Mouse (Mus musculus) heart, postnatal 0 days (tissue): Measurements from ENCODE around the gene Smim13. TPM values are rescaled to one million over a fixed set of nuclear protein-coding genes. Genes with fewer than 3 reads are reported as not detected.

Experiments
- ATAC-seq: fragments of 200-750 bp; cut with Nextera tagmentation; 2 replicates; pipeline ENCODE4 v1.8.0; 2017; ENCODE audit warnings: low read depth, moderate number of reproducible peaks, moderate library complexity; ENCODE audit not compliant: insufficient read depth
- DNase-seq: peaks from one replicate; pipeline ENCODE4 v3.0.0-alpha.2; 2016; ENCODE audit warnings: low spot score
- H3K27ac ChIP-seq: fragments of 300-500 bp; sonication (generic); 2 replicates; pipeline ENCODE4 v1.5.1; 2014; ENCODE audit warnings: low read depth, mild to moderate bottlenecking
- H3K27me3 ChIP-seq: fragments of 300-500 bp; sonication (generic); 2 replicates; pipeline ENCODE4 v1.6.1; 2014; ENCODE audit warnings: low read length, mixed read lengths; ENCODE audit not compliant: control insufficient read depth, insufficient read depth
- H3K36me3 ChIP-seq: fragments of 300-500 bp; sonication (generic); replicated peaks from 2 replicates; pipeline ENCODE4 v1.6.1; 2014; ENCODE audit warnings: low read length, mixed read lengths; ENCODE audit not compliant: control insufficient read depth, insufficient read depth
- H3K4me1 ChIP-seq: fragments of 300-500 bp; sonication (generic); 2 replicates; pipeline ENCODE4 v1.6.1; 2014; ENCODE audit warnings: antibody characterized with exemption; ENCODE audit not compliant: control insufficient read depth, insufficient read depth
- H3K4me2 ChIP-seq: fragments of 300-500 bp; sonication (generic); 2 replicates; pipeline ENCODE4 v1.6.1; 2014; ENCODE audit warnings: low read depth, mild to moderate bottlenecking, low read length, moderate library complexity
- H3K4me3 ChIP-seq: fragments of 300-500 bp; sonication (generic); 2 replicates; pipeline ENCODE4 v1.5.1; 2014; ENCODE audit warnings: low read depth, low read length
- H3K9ac ChIP-seq: fragments of 300-500 bp; sonication (generic); replicated peaks from 2 replicates; pipeline ENCODE4 v1.6.1; 2014; ENCODE audit warnings: low read depth, low read length, mixed read lengths
- H3K9me3 ChIP-seq: fragments of 300-500 bp; sonication (generic); replicated peaks from 2 replicates; pipeline ENCODE4 v1.6.1; 2016; ENCODE audit warnings: low read length; ENCODE audit not compliant: control insufficient read depth
- CTCF ChIP-seq: IDR thresholded peaks from 2 replicates; pipeline ENCODE4 v1.5.1; 2016; ENCODE audit warnings: antibody characterized with exemption, control low read depth, low read depth
- EP300 ChIP-seq: IDR thresholded peaks from 2 replicates; pipeline ENCODE4 v1.6.1; 2016; ENCODE audit warnings: antibody characterized with exemption, low read depth
- WGBS: fragments of 180-500 bp; shearing (Covaris S2); extraction: QIAGEN DNeasy Blood & Tissue Kit; methylation state at CpG from one replicate; pipeline ENCODE4 v1.1.7; 2014; 5-methylcytosine and 5-hydroxymethylcytosine counted together
- polyA plus RNA-seq: library from polyadenylated mRNA; unstranded; fragments of >200 nt; fragmentation: Nextera tagmentation; extraction: Ambion mirVana; gene quantifications from 2 replicates; pipeline ENCODE4 v1.2.1, GENCODE M21; 2015
- total RNA-seq: library from RNA; depleted of rRNA; stranded (reverse); fragments of >200 nt; gene quantifications from 2 replicates; pipeline ENCODE4 v1.2.3, GENCODE M21; 2014; ENCODE audit warnings: low replicate concordance

The Smim13 gene
- total and polyA plus RNA-seq, 2 experiments from 2014 or later: 7.9 to 15.5 TPM

DNA sequence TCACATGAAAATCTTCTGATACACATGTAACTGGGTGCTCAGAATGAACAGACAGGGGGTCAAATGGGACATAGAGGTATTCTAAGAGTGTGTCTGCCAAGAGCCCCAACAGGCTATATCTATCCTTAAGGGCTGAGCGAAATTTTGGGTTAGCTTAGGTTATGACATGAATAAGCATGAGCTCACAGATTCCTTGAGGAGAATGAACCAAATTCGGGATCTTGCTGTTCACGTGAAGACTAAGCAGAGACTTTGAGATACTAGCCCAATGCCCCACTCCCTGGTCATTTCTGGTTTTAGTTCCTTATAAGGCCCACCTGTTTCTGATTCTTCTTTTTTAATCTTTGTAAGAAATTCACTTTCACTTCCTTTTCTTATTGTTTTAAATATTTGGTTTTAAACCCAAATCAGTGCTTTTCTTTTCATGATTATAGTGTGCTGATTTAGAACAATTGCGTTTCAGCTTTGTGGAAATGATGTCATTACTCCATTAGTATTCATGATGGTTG, 41.9 kb downstream of the Smim13 start:
- 77% methylated on average over 4 of the region's 4 CpGs for WGBS
- ATAC-seq: no peak
- Histone ChIP-seq H3K4me2 (no peak overlapping the region), H3K27ac (no peak overlapping the region), H3K4me1 (no peaks in the 10 kb centered on the region), H3K9me3 (0 out of 2 replicates have a peak, but pooled peaks cover 4% of the 10 kb centered on the region), H3K36me3 (no peaks in the 10 kb centered on the region), H3K9ac (no peak overlapping the region), H3K27me3 (no peaks in the 10 kb centered on the region), H3K4me3 (no peak overlapping the region)
- no peak for TF ChIP-seq CTCF
- no peak for TF ChIP-seq EP300
- DNase-seq: no peak

GRCm38 (mm10) chr13:41293595-41293994, 44.0 kb downstream of the Smim13 start:
- no peak overlapping the region for H3K4me3 ChIP-seq
- 69% methylated on average over 5 of the region's 5 CpGs for WGBS
- DNase-seq (no peak), ATAC-seq (no peak)
- no peak overlapping the region for H3K27ac ChIP-seq
- no peaks in the 10 kb centered on the region for H3K36me3 ChIP-seq
- no peak overlapping the region for H3K4me2 ChIP-seq
- no peaks in the 10 kb centered on the region for H3K4me1 ChIP-seq
- no peaks in the 10 kb centered on the region for H3K27me3 ChIP-seq
- no peak for TF ChIP-seq EP300
- TF ChIP-seq CTCF: no peak
- no peak overlapping the region for H3K9ac ChIP-seq
- H3K9me3 ChIP-seq: 0 out of 2 replicates have a peak, but pooled peaks cover 4% of the 10 kb centered on the region

DNA sequence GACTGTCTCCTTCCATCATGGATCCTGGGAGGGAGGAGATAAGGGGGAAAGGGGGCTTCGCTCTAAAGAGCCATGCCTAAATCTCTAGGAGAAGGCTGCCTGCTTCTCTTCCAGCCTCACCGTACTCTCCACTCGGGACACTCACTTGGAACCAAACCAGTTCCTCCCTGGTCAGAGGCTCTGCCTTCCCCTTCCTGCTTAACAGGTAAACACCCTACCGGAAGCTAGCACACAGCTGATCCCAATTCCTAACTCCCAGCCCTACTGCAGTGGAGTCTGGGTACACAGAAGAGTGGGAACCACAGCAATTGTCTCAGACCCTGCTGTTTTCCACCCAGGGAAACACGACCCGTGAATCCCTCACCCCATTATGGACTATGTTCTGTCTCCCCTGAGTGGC, 46.2 kb downstream of the Smim13 start:
- no peak for ATAC-seq
- Histone ChIP-seq H3K4me3 (no peak overlapping the region), H3K4me1 (0 out of 2 replicates have a peak, but pooled peaks cover 2% of the 10 kb centered on the region), H3K36me3 (no peaks in the 10 kb centered on the region), H3K9ac (no peak overlapping the region), H3K27ac (no peak overlapping the region), H3K9me3 (0 out of 2 replicates have a peak, but pooled peaks cover 4% of the 10 kb centered on the region), H3K4me2 (no peak overlapping the region), H3K27me3 (no peaks in the 10 kb centered on the region)
- DNase-seq: no peak
- no peak for TF ChIP-seq EP300
- TF ChIP-seq CTCF: no peak
- 53% methylated on average over 6 of the region's 6 CpGs for WGBS

- WGBS: 73% methylated on average over 10 of the region's 10 CpGs
- ATAC-seq (no peak), DNase-seq (peak; percentile 8)
- H3K36me3 ChIP-seq: no peaks in the 10 kb centered on the region
- H3K4me1 ChIP-seq: 0 out of 2 replicates have a peak, but pooled peaks cover 2% of the 10 kb centered on the region
- H3K27ac ChIP-seq: no peak overlapping the region
- H3K4me2 ChIP-seq: no peak overlapping the region
- TF ChIP-seq CTCF: no peak
- no peak for TF ChIP-seq EP300
- H3K4me3 ChIP-seq: no peak overlapping the region
- H3K27me3 ChIP-seq: no peaks in the 10 kb centered on the region
- H3K9me3 ChIP-seq: 0 out of 2 replicates have a peak, but pooled peaks cover 2% of the 10 kb centered on the region
- H3K9ac ChIP-seq: no peak overlapping the region
These were observed 46.8 kb downstream of the Smim13 start for GRCm38 (mm10) chr13:41296396-41296795.

GRCm38 (mm10) chr13:41298533-41298932, 48.9 kb downstream of the Smim13 start:
- Histone ChIP-seq H3K4me3 (no peak overlapping the region), H3K36me3 (no peaks in the 10 kb centered on the region), H3K27ac (no peak overlapping the region), H3K9ac (no peak overlapping the region), H3K4me1 (0 out of 2 replicates have a peak, but pooled peaks cover 2% of the 10 kb centered on the region), H3K4me2 (no peak overlapping the region), H3K27me3 (no peaks in the 10 kb centered on the region), H3K9me3 (no peaks in the 10 kb centered on the region)
- DNase-seq (no peak), ATAC-seq (no peak)
- WGBS: 2% methylated on average over 2 of the region's 2 CpGs
- TF ChIP-seq CTCF: no peak
- TF ChIP-seq EP300: no peak

GRCm38 (mm10) chr13:41298996-41299395, 49.4 kb downstream of the Smim13 start:
- DNase-seq: no peak

More at GRCm38 (mm10) chr13:41298996-41299395, 49.4 kb downstream of the Smim13 start:
- no peak overlapping the region for H3K4me2 ChIP-seq
- no peaks in the 10 kb centered on the region for H3K27me3 ChIP-seq
- WGBS: 63% methylated on average over 5 of the region's 5 CpGs
- no peak for TF ChIP-seq EP300
- no peak for TF ChIP-seq CTCF
- ATAC-seq: no peak
- H3K9ac ChIP-seq: no peak overlapping the region
- H3K4me3 ChIP-seq: no peak overlapping the region
- no peaks in the 10 kb centered on the region for H3K36me3 ChIP-seq
- no peaks in the 10 kb centered on the region for H3K9me3 ChIP-seq
- H3K27ac ChIP-seq: no peak overlapping the region
- 0 out of 2 replicates have a peak, but pooled peaks cover 2% of the 10 kb centered on the region for H3K4me1 ChIP-seq
